23 mouse cellular contexts compared by ENCODE assay signal in genomic region chr2:168444126-168444525, GRCm38 (mm10).
DNase-seq lines count a peak whose midpoint lies in the region; ATAC-seq and TF ChIP-seq lines count a peak whose summit lies in the region.
"Had no signal": no experiment of that assay in that cellular context is flagged by ENCODE, and none has a peak within 500 bp of the region (broad histone marks: within the 10 kb centered on the region; RNA-seq: fewer than 3 reads in every experiment).

No protein-coding gene starts in this region.

- no peak overlapping the region for H3K4me3 ChIP-seq in midbrain, embryonic 14.5 days (replicated peaks; ENCODE audit: low read depth, low read length)
- H3K4me3 ChIP-seq in midbrain, embryonic 13.5 days (replicated peaks) = no peak overlapping the region
- H3K4me3 ChIP-seq: heart, embryonic 10.5 days; hindbrain, embryonic 12.5 days; intestine, embryonic 15.5 days had no signal

- no peak overlapping the region for H3K9ac ChIP-seq in midbrain, embryonic 14.5 days (replicated peaks; ENCODE audit: low read length)
- H3K9ac ChIP-seq in midbrain, embryonic 13.5 days (replicated peaks) = no peak overlapping the region
- H3K9ac ChIP-seq: hindbrain, embryonic 12.5 days; intestine, embryonic 15.5 days had no signal

- ATAC-seq in midbrain, embryonic 14.5 days (ENCODE audit: low FRiP score, low TSS enrichment) = no peak
- ATAC-seq in midbrain, embryonic 13.5 days = no peak
- ATAC-seq: CD4-positive, CD25-positive, alpha-beta regulatory T cell, adult 4 months; forebrain, embryonic 14.5 days; intestine, embryonic 15.5 days had no signal

- no peak overlapping the region for H3K4me2 ChIP-seq in midbrain, embryonic 14.5 days (ENCODE audit: low read length)
- H3K4me2 ChIP-seq in midbrain, embryonic 13.5 days (replicated peaks) = no peak overlapping the region
- H3K4me2 ChIP-seq: hindbrain, embryonic 12.5 days; intestine, embryonic 15.5 days had no signal

- no peaks in the 10 kb centered on the region for H3K9me3 ChIP-seq in midbrain, embryonic 14.5 days (ENCODE audit: control insufficient read depth, low read length)
- H3K9me3 ChIP-seq in midbrain, embryonic 13.5 days = no peaks in the 10 kb centered on the region
- H3K9me3 ChIP-seq: intestine, embryonic 15.5 days had no signal

- no peak for TF ChIP-seq CTCF in brain, embryonic 14.5 days (IDR thresholded peaks at IDR 0.05; ENCODE audit: borderline replicate concordance, extremely low read depth, insufficient read depth, insufficient read length)

- 0 out of 2 replicates have a peak, but pooled peaks cover 4% of the 10 kb centered on the region for H3K4me1 ChIP-seq in midbrain, embryonic 14.5 days (ENCODE audit: control insufficient read depth, insufficient read depth, low read length)
- H3K4me1 ChIP-seq in midbrain, embryonic 13.5 days (replicated peaks) = peaks cover 14% of the 10 kb centered on the region

- no peaks in the 10 kb centered on the region for H3K27me3 ChIP-seq in midbrain, embryonic 14.5 days (ENCODE audit: control insufficient read depth, insufficient read depth, low read length)
- H3K27me3 ChIP-seq in midbrain, embryonic 13.5 days = 0 out of 2 replicates have a peak, but pooled peaks cover 3% of the 10 kb centered on the region
- H3K27me3 ChIP-seq: intestine, embryonic 15.5 days had no signal

- no peak overlapping the region for H3K27ac ChIP-seq in midbrain, embryonic 14.5 days (replicated peaks; ENCODE audit: low read depth, low read length)
- H3K27ac ChIP-seq in midbrain, embryonic 13.5 days = no peak overlapping the region
- H3K27ac ChIP-seq: heart, embryonic 10.5 days; hindbrain, embryonic 12.5 days; intestine, embryonic 15.5 days had no signal

- 24% methylated on average over 8 of the region's 8 CpGs for WGBS in midbrain, embryonic 14.5 days
- 26% methylated on average over 8 of the region's 8 CpGs for WGBS in midbrain, embryonic 13.5 days

- H3K36me3 ChIP-seq in midbrain, embryonic 14.5 days (ENCODE audit: control insufficient read depth, insufficient read depth, low read length) = no peaks in the 10 kb centered on the region
- H3K36me3 ChIP-seq in midbrain, embryonic 13.5 days = no peaks in the 10 kb centered on the region
- H3K36me3 ChIP-seq: G1E; heart, embryonic 10.5 days; hindbrain, embryonic 12.5 days; intestine, embryonic 15.5 days had no signal

- TF ChIP-seq POLR2A in brain, embryonic 14.5 days (IDR thresholded peaks at IDR 0.05; ENCODE audit: borderline replicate concordance, extremely low read depth, insufficient read depth, insufficient read length, poor library complexity, severe bottlenecking) = no peak

- peak; percentile 27 for DNase-seq in embryo, embryonic 11 days
- DNase-seq in embryo, embryonic 10.5 days (ENCODE audit: low spot score) = no peak
- peak; percentile 56 for DNase-seq in midbrain, embryonic 14.5 days
- DNase-seq in brain, embryonic 14.5 days (ENCODE audit: low read depth) = peak; percentile 61
- peak; percentile 54 for DNase-seq in mesoderm, embryonic 11.5 days (ENCODE audit: low read depth, low spot score)
- no peak for DNase-seq in cerebellum, postnatal 14 days
- DNase-seq: adrenal gland, adult 8-10 months; adrenal gland, postnatal 36 days; B cell, adult 2 months; cerebellum, adult 11 months; cerebellum, adult 8-10 months; cerebellum, postnatal 25 days; gastrocnemius, postnatal 10 days; heart, adult 18-20 months; heart, postnatal 10 days; heart, postnatal 4 days had no signal

Comparison
In these comparisons a context has a peak if more than half of its experiments do, and no peak if none do; other contexts are left out.
1. DNase-seq: peak in embryo, embryonic 11 days (single experiment), midbrain, embryonic 14.5 days (single experiment), brain, embryonic 14.5 days (single experiment) and mesoderm, embryonic 11.5 days (single experiment); none in embryo, embryonic 10.5 days (single experiment) and cerebellum, postnatal 14 days (0 of 2).